Mouse (Mus musculus) urinary bladder, postnatal 25 days (tissue): Measurements from ENCODE around the gene Syt7.

Experiments used
- DNase-seq: peaks from one replicate; pipeline ENCODE4 v3.0.0; 2022; ENCODE audit warnings: low spot score

Gene Syt7

DNA sequence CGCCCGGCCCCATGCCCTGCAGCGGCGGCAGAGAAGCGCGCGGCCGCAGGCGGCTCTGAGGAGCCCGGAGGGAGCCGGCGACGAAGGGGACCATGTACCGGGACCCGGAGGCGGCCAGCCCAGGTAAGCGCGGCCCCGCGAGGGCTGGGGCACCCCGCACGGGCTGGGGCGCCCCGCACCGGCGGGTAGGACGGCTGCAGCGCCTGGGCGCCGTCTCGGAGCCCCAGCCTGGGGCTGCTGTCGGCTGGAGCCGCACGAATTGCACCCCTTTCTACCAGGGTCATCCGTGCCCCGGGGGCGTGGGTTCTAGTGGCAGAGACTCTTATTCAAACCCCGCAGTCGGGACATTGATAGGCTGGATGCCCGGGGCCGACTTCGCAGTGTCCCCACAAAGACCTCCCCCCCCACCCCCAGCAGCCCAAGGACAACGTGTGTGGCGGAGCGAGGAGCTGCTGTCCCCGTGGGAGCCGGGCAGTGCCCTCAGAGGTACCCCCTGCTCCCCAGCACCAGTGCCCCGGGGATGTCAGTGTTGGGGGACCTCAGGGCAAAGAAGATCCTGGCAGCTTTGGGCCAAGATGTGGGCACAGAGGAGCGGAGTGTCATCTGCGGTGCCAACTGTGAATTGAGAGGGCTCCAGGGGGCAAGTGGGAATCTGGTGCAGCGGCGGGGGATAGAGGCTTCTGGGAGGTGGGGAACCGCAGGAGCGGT is 655 bp downstream of the Syt7 start:
- DNase-seq: peak; percentile 8

DNA sequence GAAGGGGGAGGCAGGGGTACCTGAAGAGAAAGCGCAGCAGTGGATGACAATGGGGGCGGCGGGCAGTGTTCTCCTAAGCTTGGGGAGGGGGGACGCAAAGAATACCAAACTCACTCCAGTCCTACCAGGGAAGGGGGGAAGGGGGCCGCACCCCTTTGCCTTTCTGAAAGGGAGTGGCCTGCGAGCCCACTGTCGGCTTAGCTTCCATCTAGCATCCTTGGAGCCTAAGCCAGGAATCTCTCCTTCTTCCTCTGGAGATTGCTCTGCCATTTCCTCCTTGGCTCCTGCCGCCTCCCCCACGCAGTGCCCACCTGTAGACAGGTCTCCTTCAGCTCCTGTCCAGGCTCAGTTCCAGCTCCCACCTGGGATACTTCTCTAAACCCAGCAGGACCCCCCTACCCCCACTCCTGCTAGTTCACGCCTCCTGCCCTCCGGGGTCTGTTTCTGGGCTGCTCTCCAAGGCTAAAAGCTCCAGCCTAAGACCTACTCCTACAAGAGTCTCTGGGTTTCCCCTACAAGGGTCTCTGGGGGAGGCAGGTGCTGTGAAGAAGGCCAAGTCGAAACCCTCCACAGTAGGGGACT is 1.3 kb downstream of the Syt7 start:
- DNase-seq: no peak

DNA sequence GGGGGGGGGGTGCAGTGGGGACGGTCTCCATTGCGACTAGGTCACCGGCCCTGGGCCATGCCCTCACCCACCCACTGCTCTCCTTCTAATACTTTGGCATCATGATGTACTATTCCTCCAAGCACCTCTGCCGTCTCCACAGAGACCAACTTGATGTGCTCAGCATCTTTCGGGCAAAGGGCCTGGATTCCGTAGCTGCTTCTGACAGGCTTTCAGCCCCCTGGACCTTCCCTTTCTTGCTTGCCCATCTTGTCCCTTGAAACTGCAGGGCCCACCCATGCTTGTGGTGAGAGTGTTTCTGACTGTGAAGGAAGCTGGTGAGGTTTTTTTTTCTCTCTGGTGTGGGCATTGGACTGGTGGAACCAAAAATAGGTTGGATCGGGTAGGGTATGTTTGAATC is 2.1 kb downstream of the Syt7 start:
- DNase-seq: no peak

DNA sequence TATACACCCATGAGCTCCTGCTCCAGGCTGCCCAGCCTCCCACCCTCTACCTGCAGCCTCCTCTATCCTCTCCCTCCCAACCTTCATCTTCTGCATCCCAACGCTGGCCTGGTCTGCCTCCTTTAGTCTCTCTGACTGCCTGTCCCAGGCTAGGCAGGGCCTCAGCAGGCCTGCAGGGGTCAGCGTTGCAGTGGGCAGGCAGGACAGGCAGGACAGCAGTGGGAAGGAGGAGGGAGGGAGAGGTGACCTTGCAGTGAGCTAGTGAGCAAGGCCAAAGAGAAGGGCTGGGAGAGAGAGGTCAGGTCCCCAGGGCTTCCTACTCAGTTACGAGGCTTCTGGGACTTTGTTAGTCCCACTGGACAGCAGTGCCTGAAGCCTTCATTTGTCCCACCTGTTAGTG is 3.1 kb downstream of the Syt7 start:
- DNase-seq: no peak

DNA sequence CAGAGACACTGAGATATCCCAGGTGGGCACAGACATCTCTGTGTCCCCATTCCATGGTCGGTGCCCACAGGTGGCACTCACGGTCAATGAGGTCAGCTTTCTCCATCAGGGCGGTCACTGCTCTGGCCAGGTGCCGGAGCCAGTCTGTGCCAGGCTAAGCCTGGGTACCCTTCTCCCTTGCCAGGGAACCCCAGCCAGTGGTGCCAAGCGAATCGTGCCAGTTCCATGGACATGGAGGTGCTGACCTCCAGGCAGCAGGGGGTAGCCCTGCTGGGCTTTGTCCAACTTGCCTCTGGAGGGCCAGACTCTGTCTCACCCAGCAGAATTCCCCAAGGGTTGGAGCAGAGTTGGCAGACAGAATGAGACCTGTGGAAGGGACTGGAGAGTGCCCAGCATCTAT is 4.6 kb downstream of the Syt7 start:
- no peak for DNase-seq

DNA sequence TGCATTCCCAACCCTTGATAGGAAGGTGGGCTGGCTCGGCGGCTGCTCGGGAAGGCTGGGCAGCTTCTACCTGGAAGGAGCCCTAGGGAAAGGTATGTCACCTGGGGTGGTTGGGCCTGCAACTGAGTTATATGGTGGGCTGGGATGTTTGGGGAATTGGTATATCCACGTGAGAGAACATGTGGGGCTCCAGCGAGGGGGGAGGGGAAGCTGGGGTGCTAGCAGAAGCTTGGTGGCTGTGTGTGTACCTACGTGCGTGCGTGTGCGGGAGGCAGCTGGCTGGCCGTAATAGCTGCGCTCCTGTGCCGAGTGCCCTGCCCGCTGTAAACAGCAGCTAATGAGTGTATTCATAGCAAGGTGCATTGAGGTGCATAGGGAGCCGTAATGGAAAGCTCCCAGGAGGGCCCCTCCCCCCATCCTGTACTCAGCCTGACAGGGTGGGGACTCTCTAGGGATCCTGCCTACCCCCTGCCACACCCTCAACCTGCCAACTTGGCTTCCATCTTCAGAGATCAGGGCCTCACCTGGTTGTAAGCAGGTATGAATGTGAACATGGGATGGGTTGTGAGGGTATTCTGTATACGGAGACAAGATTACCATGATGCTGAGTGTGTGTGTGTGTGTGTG is 5.1 kb downstream of the Syt7 start:
- DNase-seq: no peak

DNA sequence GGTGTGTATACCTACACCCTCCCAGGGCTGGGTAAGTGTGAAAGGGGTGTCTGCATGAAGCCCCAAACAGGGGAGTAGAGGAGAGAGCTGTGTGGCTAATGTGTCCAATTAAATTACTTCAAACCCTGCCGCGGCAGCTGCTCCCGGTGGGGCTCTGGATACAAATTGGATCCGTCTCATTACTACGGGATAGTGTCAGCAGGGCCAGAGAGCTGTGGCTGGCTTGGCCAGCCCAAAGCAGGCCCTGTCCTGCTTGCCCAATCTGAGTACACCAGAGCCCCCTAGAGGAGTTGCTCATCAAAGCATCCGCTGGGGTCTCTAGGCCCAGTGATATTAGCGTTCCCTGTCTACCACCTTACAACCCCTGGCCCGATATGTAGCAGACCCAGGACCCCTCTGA is 6.3 kb downstream of the Syt7 start:
- DNase-seq: no peak

DNA sequence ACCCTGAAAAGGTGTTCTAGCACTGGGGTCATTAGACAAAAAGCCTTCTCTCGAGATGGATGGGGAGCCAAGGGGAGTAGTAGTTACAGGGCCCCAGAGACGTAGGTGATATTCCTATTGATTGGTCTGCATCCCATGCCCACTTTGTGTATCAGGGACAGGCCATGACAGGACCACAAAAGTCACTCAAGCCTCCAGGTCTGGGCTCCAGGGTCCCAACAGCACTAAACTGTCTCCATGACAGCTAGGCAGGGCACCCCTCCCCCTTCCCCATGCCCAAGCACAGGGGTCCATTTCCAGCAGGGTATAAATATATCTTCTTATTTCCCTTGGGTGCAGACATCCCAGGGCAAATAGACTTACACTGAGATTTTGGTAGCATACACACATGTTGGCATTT is 8.1 kb downstream of the Syt7 start:
- no peak for DNase-seq

DNA sequence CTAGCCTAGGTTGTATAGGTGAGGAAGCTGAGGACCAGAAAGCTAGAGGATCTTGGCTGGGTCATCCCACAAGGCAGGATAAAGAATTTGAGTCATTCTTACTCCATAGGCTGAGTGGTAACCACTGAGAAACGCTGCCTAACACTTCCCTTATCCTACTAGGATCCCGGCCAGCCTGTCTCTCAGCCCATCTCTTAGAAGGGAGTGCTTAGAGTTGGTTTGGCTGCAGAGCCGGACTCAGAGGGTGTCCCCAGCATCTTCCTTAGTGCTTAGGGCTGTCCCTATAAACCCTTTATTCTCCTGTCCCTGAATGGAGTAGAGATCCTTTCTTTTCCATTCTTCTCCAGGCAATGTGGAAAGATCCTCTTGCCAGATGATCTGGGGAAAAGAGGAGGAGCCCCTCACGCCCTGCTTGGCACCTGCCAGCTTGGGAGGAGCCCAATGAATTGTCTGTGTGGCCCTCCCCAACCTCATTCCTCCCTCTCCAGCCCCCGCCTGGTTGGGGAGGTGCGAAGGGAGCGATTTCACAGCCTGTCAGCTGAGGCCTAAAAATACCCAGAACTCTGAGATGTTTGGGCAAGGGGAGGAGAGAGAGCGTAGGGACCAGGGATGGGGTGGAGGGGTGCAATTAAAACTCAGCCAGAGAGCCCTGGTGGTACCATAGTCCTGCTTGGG is 8.7 kb downstream of the Syt7 start:
- DNase-seq: no peak

DNA sequence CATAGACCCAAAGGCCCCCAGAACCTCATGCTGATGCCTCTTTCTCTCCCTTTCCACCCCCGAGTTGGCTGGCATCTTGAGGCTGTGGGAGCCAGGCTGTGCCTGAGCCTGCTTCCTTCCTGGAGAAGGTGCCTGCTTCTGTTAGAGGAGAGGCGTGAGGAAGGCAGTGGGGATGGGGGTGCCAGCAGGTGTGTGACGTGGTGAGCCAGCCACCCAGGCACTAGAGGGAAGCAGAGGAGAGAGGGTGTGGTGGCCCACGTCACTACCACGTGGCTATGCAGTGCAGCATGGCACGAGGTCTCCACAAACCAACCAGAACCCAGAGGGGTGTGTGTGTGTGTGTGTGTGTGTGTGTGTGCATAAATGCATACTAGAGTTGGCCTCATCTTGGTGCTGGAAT is 9.4 kb downstream of the Syt7 start:
- no peak for DNase-seq

DNA sequence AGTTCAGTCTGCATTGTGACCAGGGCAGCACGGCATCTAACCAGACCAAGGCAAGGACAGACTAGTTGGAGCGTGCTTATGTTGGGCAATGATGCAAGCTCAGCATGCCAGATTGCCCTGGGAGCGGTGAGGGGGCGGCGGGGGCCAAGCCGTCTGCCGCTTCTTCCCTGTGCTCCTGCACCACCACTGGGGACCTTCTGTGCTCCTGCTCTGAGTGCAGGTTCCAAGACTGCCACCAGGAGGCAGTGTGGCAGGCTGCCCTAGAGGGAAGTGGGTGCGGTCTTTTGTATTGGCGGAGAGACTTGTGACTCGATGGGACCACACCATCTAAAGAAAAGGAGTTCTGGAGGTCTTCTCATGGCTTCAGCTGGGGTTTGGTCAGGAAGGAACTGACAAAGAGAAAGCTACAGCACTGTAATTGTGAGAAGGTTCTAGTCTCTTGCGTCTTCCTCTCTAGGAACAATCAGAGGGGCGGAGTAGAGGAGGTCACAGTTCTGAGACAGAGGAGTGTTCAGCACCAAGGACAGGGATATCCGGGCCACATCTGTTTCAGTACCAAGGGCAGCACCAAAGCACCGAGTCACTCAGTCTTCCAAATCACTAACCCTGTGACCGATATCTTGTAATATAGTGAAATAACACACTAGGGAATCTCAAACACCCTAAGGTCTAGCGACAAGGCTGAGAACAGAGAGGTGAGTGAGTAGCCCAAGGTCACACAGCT is 14.0 kb downstream of the Syt7 start:
- peak; percentile 61 for DNase-seq

DNA sequence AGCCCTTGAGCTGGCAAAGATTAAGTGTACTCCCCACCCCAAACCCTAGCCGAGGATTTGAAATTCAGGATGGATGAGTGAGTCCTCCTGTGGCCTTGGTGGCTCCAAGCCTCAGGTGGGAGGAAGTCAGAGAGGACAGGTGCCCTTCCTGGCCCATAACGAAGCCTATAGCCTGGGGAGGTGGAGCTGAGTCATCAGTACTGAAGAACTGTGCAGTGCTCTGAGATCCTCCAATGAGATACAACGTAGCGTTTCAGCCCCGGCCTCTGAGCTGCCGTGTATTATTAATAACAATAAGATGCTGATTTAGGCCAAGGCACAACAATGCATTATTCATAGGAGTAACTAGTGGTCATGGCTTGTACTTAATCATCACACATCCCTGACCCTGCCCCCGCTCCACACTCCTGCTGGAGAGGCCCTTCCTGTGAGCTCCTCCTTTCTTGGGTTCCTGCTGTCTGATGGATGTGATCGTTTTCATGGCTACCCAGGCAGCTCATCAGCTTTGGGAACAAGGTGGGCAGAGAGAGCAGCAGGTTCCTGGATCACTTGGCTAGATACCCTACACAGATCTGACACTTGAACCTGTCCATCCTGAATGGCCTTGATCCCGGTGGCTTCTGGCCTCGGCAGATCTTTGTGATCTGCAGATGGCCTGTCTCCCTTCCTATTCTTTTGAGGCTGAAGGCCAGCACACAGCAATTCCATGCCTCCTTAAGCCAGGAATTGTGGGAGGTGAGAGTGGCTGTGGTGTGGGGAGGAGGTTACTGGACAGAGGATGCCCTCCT is 14.9 kb downstream of the Syt7 start:
- DNase-seq: no peak

DNA sequence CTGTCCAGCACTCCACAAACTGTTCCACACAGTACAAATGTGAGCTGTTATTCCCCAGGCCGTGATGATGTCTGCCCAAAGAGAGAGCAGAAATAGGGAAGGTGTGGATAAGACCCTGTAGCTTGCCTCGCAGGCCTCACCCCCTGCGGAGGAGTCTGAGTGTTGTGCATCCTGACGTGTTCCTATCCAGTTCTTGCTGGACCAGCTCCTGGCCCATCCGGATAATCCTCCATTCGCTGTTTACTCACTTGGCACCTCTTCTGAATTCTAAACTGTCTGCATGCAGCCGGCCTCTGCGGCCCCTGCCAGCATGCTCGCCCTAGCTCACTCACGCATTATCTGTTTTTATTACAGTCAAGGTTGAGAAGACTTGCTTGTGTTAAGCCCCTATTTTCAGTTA is 15.5 kb downstream of the Syt7 start:
- DNase-seq: no peak

DNA sequence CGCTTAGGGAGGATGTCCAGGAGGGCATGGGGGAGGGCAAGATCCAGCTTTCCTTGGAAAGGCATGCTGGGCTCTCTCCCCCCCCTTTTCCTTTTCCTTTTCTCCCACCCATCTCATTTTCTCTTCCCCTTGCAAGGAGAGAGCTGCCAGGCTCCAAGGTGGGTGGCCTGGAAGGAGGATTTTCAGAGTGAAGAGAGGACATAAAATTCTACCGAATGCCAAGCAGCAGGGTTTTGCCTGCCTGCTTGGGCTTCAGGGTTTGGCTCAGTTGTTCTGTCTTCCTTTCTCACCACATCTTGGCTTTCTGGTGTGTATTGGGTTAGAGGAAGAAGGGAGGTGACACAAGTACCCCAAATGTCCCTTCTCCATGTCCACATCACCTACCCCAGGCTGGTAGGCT is 16.0 kb downstream of the Syt7 start:
- no peak for DNase-seq

DNA sequence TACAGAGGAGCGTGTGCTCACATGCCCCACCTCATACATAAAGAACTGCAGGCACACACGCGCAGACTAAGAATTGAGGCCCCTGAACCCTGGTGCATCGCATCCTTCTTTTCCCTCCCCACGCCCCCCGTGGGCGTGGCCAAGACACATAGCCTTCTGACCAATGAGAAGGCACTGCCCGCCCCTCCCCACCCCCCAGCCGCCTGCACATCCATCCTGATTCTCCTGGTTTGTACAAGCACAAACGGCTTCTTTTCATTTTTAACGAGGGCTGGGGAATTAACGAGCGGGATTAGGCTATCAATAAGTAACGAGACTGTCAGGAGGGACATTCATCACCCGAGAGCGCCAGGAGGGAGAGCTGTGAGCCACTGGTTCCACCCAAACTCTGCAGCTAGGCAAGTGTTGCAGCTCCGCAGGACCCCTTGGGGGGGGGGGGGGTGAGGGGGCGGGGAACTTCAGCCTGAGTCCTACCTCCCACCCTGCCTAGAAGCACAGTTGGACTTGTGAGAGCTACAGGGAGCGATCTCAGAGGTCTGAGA is 24.9 kb downstream of the Syt7 start:
- no peak for DNase-seq

DNA sequence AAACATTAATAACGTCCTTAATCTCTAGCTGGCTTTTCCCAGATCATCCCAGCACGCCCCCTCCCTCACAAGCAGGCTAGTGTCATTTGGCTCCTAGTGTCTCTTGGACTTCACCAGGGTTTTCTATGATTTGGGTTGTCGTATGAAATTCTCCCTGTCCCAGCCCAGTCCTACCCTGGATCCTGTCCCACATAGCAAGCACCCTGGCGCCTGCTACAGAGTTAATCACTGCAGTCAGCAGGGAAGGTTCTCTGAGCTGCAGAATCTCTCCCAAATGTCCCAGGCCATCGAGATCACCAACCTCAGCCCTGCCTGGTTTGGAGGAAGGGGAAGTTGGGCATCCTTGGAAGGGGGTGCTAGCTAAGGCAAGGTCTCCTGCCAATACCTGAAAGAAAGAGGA is 26.6 kb downstream of the Syt7 start:
- DNase-seq: no peak

DNA sequence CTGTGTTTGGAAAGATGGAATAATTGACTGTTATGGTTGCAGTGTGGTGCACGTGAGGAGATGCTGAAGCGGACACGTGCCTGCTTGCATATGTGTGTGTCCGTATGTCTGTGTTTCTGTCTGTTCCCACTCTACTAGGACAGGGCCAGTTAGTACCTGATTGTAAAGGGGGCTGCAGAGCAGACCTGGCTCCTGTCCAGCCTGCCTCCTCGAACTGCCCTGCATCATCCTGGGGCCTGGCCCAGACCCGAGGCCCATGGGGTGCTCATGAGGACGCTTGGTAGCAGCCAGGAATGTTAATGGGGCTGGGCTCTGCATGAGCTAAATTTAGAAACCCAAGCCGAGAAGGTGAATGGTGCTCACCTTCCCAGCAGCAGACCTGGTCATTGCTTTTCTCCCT is 28.0 kb downstream of the Syt7 start:
- no peak for DNase-seq

DNA sequence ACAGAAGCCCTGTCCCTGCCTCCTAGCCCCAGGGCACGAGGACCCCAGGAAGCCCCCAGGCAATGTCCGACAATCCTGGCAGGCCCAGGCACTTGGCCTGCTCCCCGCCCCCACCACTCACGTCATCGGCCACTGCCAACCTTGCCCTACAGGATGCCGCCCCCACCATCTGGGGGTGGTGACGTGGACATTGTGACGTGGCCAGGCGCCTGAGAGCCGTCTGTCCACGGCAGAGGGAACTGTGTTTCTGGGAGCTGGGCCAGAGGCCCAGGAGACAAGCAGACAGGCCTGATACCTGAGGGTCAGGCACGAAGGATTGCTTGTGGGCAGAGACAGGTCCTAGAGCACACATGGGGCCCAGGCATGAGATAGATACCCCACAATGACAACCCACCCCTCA is 28.5 kb downstream of the Syt7 start:
- no peak for DNase-seq

DNA sequence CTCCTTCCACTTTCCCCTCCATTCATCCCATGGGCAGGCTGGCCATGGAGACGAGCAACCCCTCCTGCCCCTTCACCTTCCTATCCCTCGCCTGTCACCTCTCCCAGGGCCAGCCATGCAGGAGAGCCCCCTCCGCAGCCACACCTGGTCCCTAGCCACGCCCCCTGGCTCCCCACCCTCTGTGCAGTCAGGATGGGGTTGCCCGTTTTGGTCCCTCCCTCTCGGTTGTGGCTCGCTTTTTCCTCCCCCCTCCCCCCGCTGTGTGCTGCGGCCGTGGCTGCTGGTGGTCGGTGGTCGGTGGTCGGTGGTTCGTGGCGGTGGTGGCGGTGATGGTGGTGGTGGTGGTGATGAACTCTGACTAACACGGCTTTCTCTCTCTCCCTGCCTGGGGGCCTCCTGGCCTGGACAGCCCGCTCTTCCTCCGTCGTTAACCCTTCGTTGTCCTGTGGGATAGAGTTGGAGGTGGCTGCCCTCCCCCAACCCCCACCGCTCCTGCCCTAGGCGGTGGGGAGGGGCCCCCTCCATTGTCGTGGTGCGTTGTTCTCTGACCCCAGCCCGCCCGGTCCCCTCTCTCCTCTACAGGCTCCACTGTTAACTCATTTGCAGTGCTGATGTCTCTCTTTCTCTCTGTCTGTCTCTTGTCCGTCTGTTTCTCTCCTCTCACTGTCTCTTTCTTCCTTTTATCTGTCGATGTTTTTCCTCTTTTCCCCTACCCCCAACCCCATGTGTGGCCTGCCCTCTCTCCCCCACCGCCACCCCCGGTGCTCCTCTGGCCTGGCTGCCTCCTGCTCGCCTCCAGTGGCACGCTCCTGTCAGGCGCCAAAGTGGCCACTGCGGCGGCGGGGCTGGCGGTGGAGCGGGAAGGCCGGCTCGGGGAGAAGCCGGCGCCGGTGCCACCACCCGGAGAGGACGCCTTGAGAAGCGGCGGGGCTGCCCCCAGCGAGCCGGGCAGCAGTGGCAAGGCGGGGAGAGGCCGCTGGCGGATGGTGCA is 33.4 kb downstream of the Syt7 start:
- DNase-seq: no peak

DNA sequence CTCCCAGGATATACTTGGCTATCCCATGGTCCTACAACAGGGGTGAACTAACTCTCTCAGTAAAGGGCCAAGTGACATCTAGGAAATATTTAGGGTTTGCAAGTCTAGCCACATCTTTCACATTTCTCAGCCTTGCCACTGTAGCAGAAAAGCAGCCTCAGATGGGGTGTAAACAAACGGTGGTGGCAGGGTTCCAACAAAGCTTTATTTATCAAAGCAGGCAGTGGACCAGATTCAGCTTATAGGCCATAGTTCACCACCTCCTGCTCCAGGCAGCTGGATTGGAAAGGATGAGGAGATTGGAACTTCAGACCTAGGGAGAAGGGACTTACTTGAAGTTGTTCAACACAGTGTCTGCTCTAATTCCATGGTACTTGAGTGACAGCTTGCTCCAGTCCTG is 35.9 kb downstream of the Syt7 start:
- DNase-seq: no peak
